Mouse (Mus musculus) spleen, adult 12 weeks (tissue): ENCODE measurements around the gene Atg16l1.

Source experiments
- DNase-seq: peaks from one replicate; pipeline ENCODE4 v3.0.0; 2022; ENCODE audit warnings: low spot score

Gene Atg16l1

DNA sequence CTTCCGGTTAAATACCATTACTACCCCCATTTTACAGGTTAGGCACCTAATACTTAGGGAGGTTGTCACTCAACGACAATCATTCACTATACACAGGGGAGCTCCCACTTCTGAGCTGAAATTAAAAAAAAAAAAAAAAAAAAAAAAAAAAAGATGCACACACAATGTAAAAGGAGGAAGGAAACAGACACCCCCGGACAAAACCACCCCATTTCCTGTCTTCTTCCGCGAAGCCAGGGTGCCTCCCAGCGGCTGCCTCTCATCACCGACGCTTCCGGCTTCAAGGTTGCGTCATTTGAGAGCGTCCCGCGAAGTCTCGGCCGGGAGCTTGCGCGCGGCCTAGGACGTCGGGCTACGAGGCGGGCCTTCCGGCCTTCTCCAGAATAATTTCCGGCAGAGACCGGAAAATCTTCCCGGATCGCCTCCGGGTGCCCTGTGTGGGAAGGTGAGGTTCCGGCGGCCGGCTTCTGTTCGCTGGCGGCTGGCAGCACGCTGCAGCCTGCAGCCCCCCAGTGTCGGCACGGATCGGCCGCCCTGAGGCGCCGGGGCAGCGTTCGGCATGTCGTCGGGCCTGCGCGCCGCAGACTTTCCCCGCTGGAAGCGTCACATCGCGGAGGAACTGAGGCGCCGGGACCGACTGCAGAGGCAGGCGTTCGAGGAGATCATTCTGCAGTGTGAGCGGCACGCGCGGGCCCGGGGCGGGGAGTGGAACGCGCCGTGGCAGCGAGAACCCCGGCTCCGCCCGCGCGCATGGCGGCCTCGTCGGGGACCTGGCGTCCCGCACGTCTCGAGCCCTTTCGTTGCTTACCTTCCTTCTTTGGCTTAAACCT is at the start of gene Atg16l1:
Atg16l1 (plus strand) TSS at position 230 of the 830 bp plus-strand sequence.
- DNase-seq: peak; percentile 88

GRCm38 (mm10) chr1:87706361-87706760 is 49.3 kb upstream of the Atg16l1 start:
- peak; percentile 38 for DNase-seq

DNA sequence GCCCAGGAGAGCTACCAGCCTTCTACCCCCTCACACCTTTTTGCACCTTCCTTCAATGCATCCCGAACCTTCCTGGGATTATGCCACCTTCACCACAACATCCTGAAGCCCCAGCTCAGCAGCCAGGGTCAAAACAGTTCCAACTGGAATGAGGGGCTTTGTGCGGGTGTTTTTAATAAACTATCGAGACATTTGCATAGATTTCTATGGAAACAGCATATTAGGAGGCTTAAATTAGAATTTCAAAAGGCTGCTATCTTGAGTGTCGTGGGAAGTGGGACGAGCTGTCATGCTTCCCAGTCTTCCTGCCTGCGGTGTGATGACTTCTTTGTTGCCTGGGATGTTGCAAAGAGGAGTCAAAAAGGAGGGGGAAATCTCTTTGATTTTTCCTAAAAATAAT is 46.6 kb upstream of the Atg16l1 start:
- no peak for DNase-seq

GRCm38 (mm10) chr1:87709661-87710270 is 45.9 kb upstream of the Atg16l1 start:
- DNase-seq: no peak

DNA sequence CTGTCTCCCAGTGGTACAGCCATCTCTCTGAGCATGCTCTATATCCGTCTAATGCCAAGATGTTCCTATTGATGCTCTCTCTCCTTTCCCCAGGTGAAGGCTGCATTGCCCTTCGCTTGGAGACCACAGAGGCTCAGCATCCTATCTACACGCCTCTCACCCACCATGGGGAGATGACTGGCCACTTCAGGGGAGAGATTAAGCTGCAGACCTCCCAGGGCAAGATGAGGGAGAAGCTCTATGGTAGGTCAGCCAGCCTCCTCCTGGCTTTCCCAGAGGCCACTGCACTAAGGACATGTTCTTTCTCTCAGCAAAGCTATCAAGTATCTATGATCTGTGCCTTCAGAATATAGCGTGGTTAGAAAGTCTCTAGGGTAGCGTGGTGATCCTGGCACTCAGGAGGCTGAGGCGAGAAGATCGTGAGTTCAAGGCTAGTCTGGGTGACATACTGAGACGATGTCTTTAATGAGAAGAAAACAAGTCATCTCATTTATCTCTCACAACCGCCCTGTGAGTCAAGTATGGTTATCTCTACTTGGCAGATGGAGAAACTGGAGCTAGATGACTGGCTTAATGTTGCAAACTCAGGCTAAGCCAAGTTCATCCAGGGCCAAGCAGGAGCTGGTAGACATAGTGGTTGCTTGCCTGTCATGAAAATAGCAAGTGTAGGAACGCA is 43.6 kb upstream of the Atg16l1 start:
- DNase-seq: peak; percentile 69

GRCm38 (mm10) chr1:87712614-87712971 is 43.1 kb upstream of the Atg16l1 start:
- DNase-seq: no peak

- DNase-seq: no peak
These were observed 34.3 kb upstream of the Atg16l1 start for GRCm38 (mm10) chr1:87721382-87721781.

GRCm38 (mm10) chr1:87722081-87722480 is 33.6 kb upstream of the Atg16l1 start:
- no peak for DNase-seq

DNA sequence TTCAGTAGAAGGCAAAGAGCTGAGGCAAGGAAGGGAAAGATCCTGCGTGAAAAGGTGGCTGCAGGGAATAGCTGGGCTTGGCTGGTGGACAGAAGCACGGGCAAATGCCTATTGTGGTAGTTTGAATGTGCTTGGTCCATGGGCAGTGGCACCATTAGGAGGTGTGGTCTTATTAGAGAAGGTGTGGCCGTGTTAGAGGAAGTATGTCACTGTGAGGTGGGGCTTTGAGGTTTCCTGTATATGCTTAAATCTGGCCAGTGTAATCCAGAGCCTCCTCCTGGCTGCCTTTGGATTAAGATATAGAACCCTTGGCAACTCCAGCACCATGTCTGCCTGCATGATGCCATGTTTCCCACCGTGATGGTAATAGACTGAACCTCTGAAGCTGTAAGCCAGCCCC is 32.3 kb upstream of the Atg16l1 start:
- no peak for DNase-seq

GRCm38 (mm10) chr1:87729070-87729469 is 26.6 kb upstream of the Atg16l1 start:
- DNase-seq: no peak

- no peak for DNase-seq
These were observed 25.8 kb upstream of the Atg16l1 start for GRCm38 (mm10) chr1:87729850-87730249.

DNA sequence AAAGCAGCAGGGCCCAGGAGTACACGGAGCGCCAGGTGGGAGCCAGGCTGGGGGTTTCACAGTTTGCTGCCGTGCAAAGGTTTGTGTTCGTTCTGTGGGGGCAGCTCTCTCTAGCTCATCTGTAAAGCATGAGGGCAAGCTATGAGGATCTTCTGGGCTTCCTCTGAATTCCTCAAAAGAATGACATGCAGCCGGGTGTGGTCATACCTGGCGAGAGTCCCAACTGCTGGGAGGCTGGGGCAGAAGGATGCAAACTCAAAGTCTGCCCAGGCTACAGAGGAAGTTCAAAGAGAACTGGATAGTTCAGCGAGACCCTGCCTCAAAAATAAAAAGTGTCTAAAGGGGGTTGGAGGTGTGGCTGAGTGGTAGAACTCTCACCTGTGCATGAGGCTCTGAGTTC is 25.4 kb upstream of the Atg16l1 start:
- DNase-seq: no peak

DNA sequence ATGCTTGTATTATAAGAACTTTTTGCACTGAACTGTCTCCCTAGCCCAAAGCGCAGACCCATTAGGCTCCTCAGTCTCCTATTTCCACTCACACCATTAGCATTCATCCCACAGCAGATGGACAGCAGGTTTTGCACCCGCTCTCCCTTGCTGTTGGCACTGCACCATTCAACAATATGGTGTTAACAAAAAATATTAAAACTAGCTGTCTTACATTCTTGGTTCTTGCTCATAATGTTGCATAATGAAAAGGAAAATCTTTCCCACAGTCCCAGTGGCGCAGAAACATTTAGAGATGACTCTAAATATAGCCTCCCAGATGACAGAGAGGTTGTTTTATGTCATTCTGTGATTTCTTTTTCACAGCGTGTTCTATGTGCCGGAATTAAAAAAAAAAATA is 22.5 kb upstream of the Atg16l1 start:
- DNase-seq: no peak

- no peak for DNase-seq
These were observed 21.5 kb upstream of the Atg16l1 start for GRCm38 (mm10) chr1:87734153-87734552.

DNA sequence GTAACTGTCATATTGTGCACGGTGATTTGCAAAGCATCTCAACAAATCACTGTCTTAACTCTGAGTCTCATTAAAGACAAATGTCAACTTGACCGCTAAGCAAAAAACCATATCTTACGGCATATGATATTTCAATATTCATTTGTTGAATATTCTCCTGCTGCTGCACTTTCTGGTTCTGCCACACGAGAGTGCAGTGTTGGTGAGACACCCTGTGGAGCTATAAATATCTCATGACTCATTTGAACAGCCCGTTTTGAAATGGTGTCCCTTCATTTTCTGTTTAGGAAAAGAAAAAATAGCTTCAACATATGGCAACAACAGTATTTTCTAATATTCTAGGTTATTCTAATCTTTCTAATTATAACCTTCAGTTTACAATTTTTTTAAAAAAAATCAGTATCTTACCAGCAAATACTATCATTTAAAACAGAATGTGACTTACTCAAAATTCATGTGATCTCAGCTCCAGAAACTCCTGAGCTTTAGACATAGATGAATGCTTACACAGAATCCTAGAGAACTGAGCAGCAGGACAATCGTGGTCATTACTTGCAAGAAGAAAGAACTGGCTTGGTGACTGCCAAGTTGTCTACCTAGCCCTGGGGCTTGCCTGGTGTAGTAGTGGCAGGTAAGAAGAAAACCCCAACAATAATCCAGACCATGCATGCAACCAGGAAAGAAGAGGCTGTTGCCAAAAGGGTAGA is 14.9 kb upstream of the Atg16l1 start:
- DNase-seq: no peak

- DNase-seq: no peak
These were observed 6.2 kb upstream of the Atg16l1 start for GRCm38 (mm10) chr1:87749360-87749973.

DNA sequence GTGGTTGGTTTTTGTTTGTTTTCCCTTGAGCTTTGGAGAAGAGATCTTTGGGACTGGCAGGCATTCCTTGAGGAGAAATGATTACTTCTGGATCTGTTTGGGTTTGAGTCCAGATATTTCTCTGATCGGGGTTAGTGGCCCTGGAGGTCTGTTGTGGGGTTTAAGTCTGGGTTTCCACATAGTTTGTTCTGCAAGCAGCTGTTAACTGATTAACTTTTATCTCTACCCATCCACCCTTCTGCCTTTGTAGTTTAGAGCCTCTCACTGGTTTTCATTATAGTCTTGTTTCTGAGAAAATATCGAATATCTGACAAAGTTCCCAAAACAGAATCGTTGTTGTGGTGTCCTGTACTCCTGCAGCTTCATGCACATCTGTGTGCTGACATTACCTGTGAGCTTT is 8.2 kb downstream of the Atg16l1 start:
- DNase-seq: no peak

DNA sequence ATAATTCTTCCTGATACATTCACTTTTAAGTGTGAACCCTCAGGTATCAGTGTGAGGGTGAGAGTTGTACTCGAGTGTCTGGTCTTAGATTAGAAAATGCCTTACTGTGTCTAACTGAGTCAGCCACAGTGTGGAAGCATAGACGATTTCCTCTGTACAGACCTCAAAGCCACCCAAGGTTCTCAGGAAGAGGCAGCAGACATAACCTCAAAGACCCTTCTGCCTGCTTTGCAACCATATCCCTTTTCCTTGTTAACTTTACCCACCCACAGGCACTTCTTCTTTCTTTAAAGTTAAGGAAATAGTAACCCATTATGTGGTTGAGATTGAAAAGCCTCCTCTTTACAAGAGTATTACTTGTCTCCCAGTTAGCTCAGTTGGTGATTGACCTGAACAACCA is 10.1 kb downstream of the Atg16l1 start:
- no peak for DNase-seq

DNA sequence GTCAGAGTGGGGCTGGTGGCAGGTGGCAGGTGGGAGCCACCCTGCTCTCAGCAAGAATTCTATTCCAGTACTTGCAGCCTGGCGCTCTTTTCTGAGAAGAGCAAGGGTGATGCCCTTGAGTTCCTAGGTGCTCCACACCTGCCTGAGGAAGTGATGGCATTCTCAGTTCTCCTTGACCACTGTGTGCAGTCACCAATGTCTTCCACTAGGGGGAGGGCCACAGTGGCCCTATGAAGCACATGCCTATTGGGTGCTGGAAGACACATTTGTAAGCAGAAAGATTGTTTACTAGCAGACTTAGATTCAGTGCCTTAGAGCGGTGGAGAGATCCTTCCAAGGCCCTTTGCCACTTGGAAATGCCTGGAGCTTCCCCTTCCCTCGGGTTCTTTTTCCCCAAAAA is 10.6 kb downstream of the Atg16l1 start:
- DNase-seq: peak; percentile 17

DNA sequence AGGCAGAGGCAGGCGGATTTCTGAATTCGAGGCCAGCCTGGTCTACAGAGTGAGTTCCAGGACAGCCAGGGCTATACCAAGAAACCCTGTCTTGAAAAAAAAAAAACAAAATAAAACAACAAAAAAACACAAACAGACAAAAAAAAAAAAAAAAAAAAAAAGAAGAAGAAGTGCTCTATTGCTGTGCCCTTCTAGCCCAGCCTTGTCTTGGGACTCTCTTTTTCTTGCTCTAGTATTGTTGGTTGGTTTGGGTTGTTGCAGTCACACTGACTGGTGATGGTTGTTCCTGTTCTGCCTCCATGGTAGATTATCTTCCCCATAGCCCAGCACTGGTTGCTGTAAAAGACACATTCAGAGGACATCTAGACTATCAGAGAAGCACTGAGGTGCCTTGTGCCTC is 13.6 kb downstream of the Atg16l1 start:
- DNase-seq: no peak

GRCm38 (mm10) chr1:87770486-87770885 is 14.8 kb downstream of the Atg16l1 start:
- no peak for DNase-seq

- no peak for DNase-seq
These were observed 16.1 kb downstream of the Atg16l1 start for GRCm38 (mm10) chr1:87771724-87772123.
